Mouse (Mus musculus): Measurements from ENCODE around the gene Qser1.
A peak's percentile ranks its signal among the peaks of the same experiment; 100 is the strongest.
"Not testable (repeated sequence)": the region's sequence is repeated elsewhere in the genome, so short reads cannot be mapped to it uniquely, and the experiment has no call there.

Gene Qser1

GRCm38 (mm10) chr2:104816371-104816827 lies at the start of gene Qser1:
TSS of gene Qser1 (minus strand) at chr2:104816760.
- DNase-seq (ENCODE audit: low spot score in 2 of 2), result peak in 1 of 2 experiments; percentile 6

GRCm38 (mm10) chr2:104864176-104864860 lies 47.8 kb upstream of the Qser1 start:
- no peak for DNase-seq (ENCODE audit: low spot score in 2 of 2)

GRCm38 (mm10) chr2:104860426-104860825 lies 43.9 kb upstream of the Qser1 start:
- no peak for DNase-seq (ENCODE audit: low spot score in 2 of 2)

GRCm38 (mm10) chr2:104859060-104859459 lies 42.5 kb upstream of the Qser1 start:
- no peak for DNase-seq (ENCODE audit: low spot score in 2 of 2)

GRCm38 (mm10) chr2:104858083-104858482 lies 41.5 kb upstream of the Qser1 start:
- not testable (repeated sequence) for DNase-seq (ENCODE audit: low spot score in 2 of 2)

GRCm38 (mm10) chr2:104856218-104856617 lies 39.7 kb upstream of the Qser1 start:
- no peak for DNase-seq (ENCODE audit: low spot score in 2 of 2)

GRCm38 (mm10) chr2:104855732-104856131 lies 39.2 kb upstream of the Qser1 start:
- no peak for DNase-seq (ENCODE audit: low spot score in 2 of 2)

- DNase-seq (ENCODE audit: low spot score in 2 of 2), result no peak
Measured at GRCm38 (mm10) chr2:104854836-104855235, 38.3 kb upstream of the Qser1 start.

- no peak for DNase-seq (ENCODE audit: low spot score in 2 of 2)
Measured at GRCm38 (mm10) chr2:104852546-104852945, 36.0 kb upstream of the Qser1 start.

GRCm38 (mm10) chr2:104851686-104852085 lies 35.1 kb upstream of the Qser1 start:
- DNase-seq (ENCODE audit: low spot score in 2 of 2), result no peak

GRCm38 (mm10) chr2:104849991-104850359 lies 33.4 kb upstream of the Qser1 start:
- DNase-seq (ENCODE audit: low spot score in 2 of 2), result no peak

- DNase-seq (ENCODE audit: low spot score in 2 of 2), result peak; percentile 7 to 30
Measured at GRCm38 (mm10) chr2:104849276-104849990, 32.9 kb upstream of the Qser1 start, which contains the start of gene Prrg4. TSS of gene Prrg4 (minus strand) at chr2:104849876.

GRCm38 (mm10) chr2:104848235-104849161 lies 31.9 kb upstream of the Qser1 start:
- DNase-seq (ENCODE audit: low spot score in 2 of 2), result no peak

- DNase-seq (ENCODE audit: low spot score in 2 of 2), result no peak
Measured at GRCm38 (mm10) chr2:104847645-104848044, 31.1 kb upstream of the Qser1 start.

- no peak for DNase-seq (ENCODE audit: low spot score in 2 of 2)
Measured at GRCm38 (mm10) chr2:104846638-104847414, 30.3 kb upstream of the Qser1 start.

- DNase-seq (ENCODE audit: low spot score in 2 of 2), result no peak
Measured at GRCm38 (mm10) chr2:104842559-104842958, 26.0 kb upstream of the Qser1 start.

GRCm38 (mm10) chr2:104841736-104842135 lies 25.2 kb upstream of the Qser1 start:
- DNase-seq (ENCODE audit: low spot score in 2 of 2), result no peak

GRCm38 (mm10) chr2:104840974-104841373 lies 24.4 kb upstream of the Qser1 start:
- DNase-seq (ENCODE audit: low spot score in 2 of 2), result no peak

- DNase-seq (ENCODE audit: low spot score in 2 of 2), result no peak
Measured at GRCm38 (mm10) chr2:104832486-104832885, 15.9 kb upstream of the Qser1 start.

GRCm38 (mm10) chr2:104826191-104826590 lies 9.6 kb upstream of the Qser1 start:
- no peak for DNase-seq (ENCODE audit: low spot score in 2 of 2)

GRCm38 (mm10) chr2:104818763-104819162 lies 2.2 kb upstream of the Qser1 start:
- DNase-seq (ENCODE audit: low spot score in 2 of 2), result not testable (repeated sequence)
